Mouse (Mus musculus) bone marrow macrophage, adult 2 months (primary cell): ENCODE measurements at regions not wholly inside any gene's neighbourhood (a gene's known extent, or its start where the extent isn't known, plus 50 kb on each side); places are given as distances from the start of the nearest gene placed in this dataset.

ENCODE experiments used
- CTCF ChIP-seq: IDR thresholded peaks from 2 replicates; pipeline ENCODE4 v1.5.1; 2012; ENCODE audit warnings: low read depth, mild to moderate bottlenecking, low read length, moderate library complexity
- POLR2A ChIP-seq: IDR thresholded peaks from 2 replicates; pipeline ENCODE4 v1.6.1; 2012; ENCODE audit warnings: mild to moderate bottlenecking, low read depth, low read length, borderline replicate concordance

DNA sequence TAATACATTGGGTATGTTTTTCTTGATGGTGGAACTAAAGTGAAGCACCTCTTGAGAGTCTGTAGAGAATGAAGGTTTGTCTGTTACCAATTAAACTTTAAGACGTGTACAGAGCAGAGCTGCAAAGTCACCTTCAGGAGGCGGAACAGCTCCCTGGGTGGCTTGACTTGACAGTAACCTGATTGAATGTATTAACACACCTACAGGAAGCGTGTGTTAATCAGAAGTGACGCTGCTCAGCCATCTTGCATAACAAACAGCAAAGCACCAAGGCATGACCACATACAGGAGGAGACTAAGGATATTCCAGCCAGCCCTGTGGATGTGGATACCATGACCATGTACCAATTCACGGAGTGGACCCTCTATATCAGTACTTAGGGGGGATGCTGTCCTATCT, 249.0 kb upstream of the Nxpe4 start:
- TF ChIP-seq CTCF (no peak), POLR2A (no peak)
